Mouse (Mus musculus) neural tube, embryonic 11.5 days (tissue): Measurements from ENCODE around the gene Rcn3. TPM values are rescaled to one million over a fixed set of nuclear protein-coding genes. Genes with fewer than 3 reads are reported as not detected.
A peak's percentile ranks its signal among the peaks of the same experiment; 100 is the strongest.
"Not testable (repeated sequence)": the region's sequence is repeated elsewhere in the genome, so short reads cannot be mapped to it uniquely, and the experiment has no call there.

Experiments used
- ATAC-seq: fragments of 200-750 bp; cut with Nextera tagmentation; 2 replicates; pipeline ENCODE4 v1.8.0; 2017; ENCODE audit warnings: moderate number of reproducible peaks, mild to moderate bottlenecking, moderate TSS enrichment, moderate library complexity; ENCODE audit not compliant: insufficient read depth, low FRiP score, low TSS enrichment
- DNase-seq: peaks from one replicate; pipeline ENCODE4 v3.0.0-alpha.2; 2015; ENCODE audit warnings: low spot score
- H3K27ac ChIP-seq: fragments of 300-500 bp; sonication (generic); 2 replicates; pipeline ENCODE4 v1.5.1; 2014; ENCODE audit warnings: low read depth, mild to moderate bottlenecking, low read length
- H3K27me3 ChIP-seq: fragments of 300-500 bp; sonication (generic); 2 replicates; pipeline ENCODE4 v1.6.1; 2014; ENCODE audit warnings: mild to moderate bottlenecking, low read length, mixed read lengths; ENCODE audit not compliant: control insufficient read depth, insufficient read depth
- H3K36me3 ChIP-seq: fragments of 300-500 bp; sonication (generic); 2 replicates; pipeline ENCODE4 v1.6.1; 2014; ENCODE audit warnings: mild to moderate bottlenecking, low read length, moderate library complexity, mixed read lengths; ENCODE audit not compliant: control insufficient read depth, insufficient read depth
- H3K4me1 ChIP-seq: fragments of 300-500 bp; sonication (generic); 2 replicates; pipeline ENCODE4 v1.6.1; 2014; ENCODE audit warnings: low read length, mixed read lengths; ENCODE audit not compliant: control insufficient read depth, insufficient read depth
- H3K4me2 ChIP-seq: fragments of 300-500 bp; sonication (generic); 2 replicates; pipeline ENCODE4 v1.6.1; 2014; ENCODE audit warnings: low read depth, mild to moderate bottlenecking, moderate library complexity
- H3K4me3 ChIP-seq: fragments of 300-500 bp; sonication (generic); 2 replicates; pipeline ENCODE4 v1.5.1; 2014; ENCODE audit warnings: low read depth, low read length
- H3K9ac ChIP-seq: fragments of 300-500 bp; sonication (generic); 2 replicates; pipeline ENCODE4 v1.6.1; 2014; ENCODE audit warnings: mild to moderate bottlenecking, low read length
- H3K9me3 ChIP-seq: fragments of 300-500 bp; sonication (generic); 2 replicates; pipeline ENCODE4 v1.6.1; 2016; ENCODE audit warnings: low read length; ENCODE audit not compliant: control insufficient read depth
- WGBS: fragments of 180-500 bp; shearing (Covaris S2); extraction: QIAGEN DNeasy Blood & Tissue Kit; methylation state at CpG from one replicate; pipeline ENCODE4 v1.1.7; 2014; 5-methylcytosine and 5-hydroxymethylcytosine counted together
- polyA plus RNA-seq: library from polyadenylated mRNA; unstranded; fragments of >200 nt; fragmentation: Nextera tagmentation; extraction: Ambion mirVana; gene quantifications from 2 replicates; pipeline ENCODE4 v1.2.1, GENCODE M21; 2014

The Rcn3 gene
- polyA plus RNA-seq, 1 experiment from 2014 or later = 142 TPM

DNA sequence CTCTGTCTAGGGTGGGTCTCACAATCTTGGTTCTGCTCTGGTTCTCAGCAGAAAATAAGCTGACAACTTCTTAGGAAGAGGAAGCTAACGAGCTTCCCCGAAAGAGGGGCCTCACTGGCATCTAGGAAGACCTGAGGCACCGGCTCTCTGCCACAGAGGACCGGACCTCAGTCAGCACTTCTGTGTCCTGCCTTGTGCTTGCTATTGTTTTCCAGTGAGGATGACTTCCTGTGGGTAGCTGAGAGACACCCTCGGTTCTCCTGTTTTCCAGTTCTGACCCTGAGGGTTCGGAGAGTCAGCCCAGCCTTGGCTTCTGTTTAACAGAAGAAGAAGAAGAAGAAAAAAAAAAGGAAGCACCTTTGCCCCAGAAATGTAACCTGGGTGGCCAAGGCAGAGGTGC is 5.5 kb upstream of the Rcn3 start:
- H3K9ac ChIP-seq = no peak overlapping the region
- no peak for DNase-seq
- H3K36me3 ChIP-seq = no peaks in the 10 kb centered on the region
- H3K4me2 ChIP-seq = no peak overlapping the region
- no peaks in the 10 kb centered on the region for H3K4me1 ChIP-seq
- H3K9me3 ChIP-seq = no peaks in the 10 kb centered on the region
- H3K27me3 ChIP-seq = no peaks in the 10 kb centered on the region
- WGBS = 80% methylated on average over 6 of the region's 6 CpGs
- no peak overlapping the region for H3K27ac ChIP-seq
- H3K4me3 ChIP-seq = no peak overlapping the region
- no peak for ATAC-seq

DNA sequence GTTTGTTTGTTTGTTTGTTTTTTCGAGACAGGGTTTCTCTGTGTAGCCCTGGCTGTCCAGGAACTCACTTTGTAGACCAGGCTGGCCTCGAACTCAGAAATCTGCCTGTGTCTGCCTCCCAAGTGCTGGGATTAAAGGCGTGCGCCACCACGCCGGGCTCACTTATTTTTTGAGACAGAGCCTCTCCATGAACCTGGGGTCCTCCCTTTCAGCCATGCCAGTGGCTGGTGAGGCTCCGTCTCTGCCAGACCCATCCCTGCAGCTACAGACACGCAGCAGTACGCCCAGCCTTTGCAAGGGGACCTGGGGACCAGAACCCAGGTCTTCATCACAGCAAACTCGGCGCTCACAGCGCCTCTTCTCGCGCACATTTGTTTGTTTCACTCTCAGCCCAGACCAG is 3.9 kb upstream of the Rcn3 start:
- H3K4me2 ChIP-seq, H3K9me3 ChIP-seq, ATAC-seq, H3K27ac ChIP-seq, H3K9ac ChIP-seq, H3K27me3 ChIP-seq, H3K36me3 ChIP-seq, H3K4me1 ChIP-seq, DNase-seq, H3K4me3 ChIP-seq: not testable (repeated sequence)
- 92% methylated on average over 14 of the region's 14 CpGs for WGBS

DNA sequence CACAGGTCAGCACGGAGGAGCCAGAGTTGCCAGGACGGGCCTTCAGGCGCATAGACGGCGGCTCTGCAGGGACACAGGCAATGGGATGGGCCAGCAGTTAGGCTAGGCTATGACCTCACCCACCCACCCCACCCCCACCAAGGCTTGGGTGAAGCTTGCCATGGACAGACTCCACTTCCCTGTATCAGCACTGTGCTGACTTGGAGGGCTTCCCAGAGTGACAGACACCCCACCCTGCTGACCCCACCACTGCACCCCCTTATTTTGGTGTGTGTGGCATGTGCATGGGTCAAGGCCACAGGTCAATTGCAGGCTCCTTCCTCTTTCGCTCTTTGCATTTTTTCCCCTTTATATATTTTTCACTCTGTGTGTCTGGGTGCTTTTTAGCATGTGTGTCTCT is 3.3 kb upstream of the Rcn3 start:
- ATAC-seq = no peak
- H3K9me3 ChIP-seq = no peaks in the 10 kb centered on the region
- 82% methylated on average over 6 of the region's 6 CpGs for WGBS

DNA sequence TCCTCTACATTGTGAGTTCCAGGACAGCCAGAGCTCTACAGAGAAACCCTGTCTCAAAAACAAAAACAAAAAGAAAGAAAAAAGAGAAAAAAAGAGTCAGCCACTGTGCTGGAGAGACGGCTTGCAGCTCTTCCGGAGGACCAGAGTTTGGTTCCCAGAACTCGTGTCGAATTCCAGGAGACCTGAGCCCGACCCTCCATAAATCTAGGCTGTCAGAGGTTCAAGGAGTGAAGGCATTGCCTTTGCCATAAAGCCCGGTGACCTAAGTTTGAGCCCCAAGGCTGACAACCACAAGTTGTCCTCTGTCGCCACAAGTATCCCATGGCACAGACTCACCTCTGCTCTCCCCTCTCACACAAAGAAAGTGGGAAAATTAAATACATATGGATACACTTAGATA is 2.1 kb upstream of the Rcn3 start:
- H3K36me3 ChIP-seq = no peaks in the 10 kb centered on the region
- H3K27me3 ChIP-seq = no peaks in the 10 kb centered on the region
- H3K27ac ChIP-seq = 0 out of 2 replicates have a peak overlapping the region, but pooled peaks have one; percentile 42
- 9% methylated on average over 7 of the region's 7 CpGs for WGBS
- H3K4me3 ChIP-seq = no peak overlapping the region
- no peaks in the 10 kb centered on the region for H3K9me3 ChIP-seq
- no peak overlapping the region for H3K4me2 ChIP-seq
- ATAC-seq = no peak
- H3K9ac ChIP-seq = no peak overlapping the region
- DNase-seq = no peak
- H3K4me1 ChIP-seq = 0 out of 2 replicates have a peak, but pooled peaks cover 2% of the 10 kb centered on the region

More for the DNA sequence above, 3.3 kb upstream of the Rcn3 start:
- Histone ChIP-seq H3K4me1 (0 out of 2 replicates have a peak, but pooled peaks cover 2% of the 10 kb centered on the region), H3K4me3 (no peak overlapping the region), H3K9ac (no peak overlapping the region), H3K27ac (no peak overlapping the region), H3K36me3 (no peaks in the 10 kb centered on the region), H3K27me3 (no peaks in the 10 kb centered on the region), H3K4me2 (no peak overlapping the region)
- no peak for DNase-seq

DNA sequence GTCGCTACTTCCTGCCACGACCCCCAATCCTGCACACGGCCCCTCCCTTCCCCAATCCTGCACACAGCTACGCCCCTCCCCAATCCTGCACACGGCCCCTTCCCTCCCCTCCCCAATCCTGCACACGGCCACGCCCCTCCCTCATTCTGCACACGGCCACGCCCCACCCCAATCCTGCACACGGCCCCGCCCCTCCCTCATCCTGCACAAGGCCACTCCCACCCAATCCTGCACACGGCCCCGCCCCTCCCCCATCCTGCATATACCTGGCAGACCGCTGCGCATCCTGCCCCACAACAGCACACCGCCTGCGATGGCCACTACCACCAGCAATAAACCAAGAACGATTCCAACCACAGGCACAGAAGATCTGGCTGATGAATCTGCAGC is 1.5 kb upstream of the Rcn3 start:
- Histone ChIP-seq H3K27me3 (no peaks in the 10 kb centered on the region), H3K9ac (no peak overlapping the region), H3K4me3 (no peak overlapping the region), H3K4me1 (0 out of 2 replicates have a peak, but pooled peaks cover 2% of the 10 kb centered on the region), H3K27ac (0 out of 2 replicates have a peak overlapping the region, but pooled peaks have one; percentile 42), H3K36me3 (no peaks in the 10 kb centered on the region), H3K9me3 (no peaks in the 10 kb centered on the region), H3K4me2 (no peak overlapping the region)
- DNase-seq (peak; percentile 49), ATAC-seq (no peak)
- WGBS = 35% methylated on average over 13 of the region's 18 CpGs

DNA sequence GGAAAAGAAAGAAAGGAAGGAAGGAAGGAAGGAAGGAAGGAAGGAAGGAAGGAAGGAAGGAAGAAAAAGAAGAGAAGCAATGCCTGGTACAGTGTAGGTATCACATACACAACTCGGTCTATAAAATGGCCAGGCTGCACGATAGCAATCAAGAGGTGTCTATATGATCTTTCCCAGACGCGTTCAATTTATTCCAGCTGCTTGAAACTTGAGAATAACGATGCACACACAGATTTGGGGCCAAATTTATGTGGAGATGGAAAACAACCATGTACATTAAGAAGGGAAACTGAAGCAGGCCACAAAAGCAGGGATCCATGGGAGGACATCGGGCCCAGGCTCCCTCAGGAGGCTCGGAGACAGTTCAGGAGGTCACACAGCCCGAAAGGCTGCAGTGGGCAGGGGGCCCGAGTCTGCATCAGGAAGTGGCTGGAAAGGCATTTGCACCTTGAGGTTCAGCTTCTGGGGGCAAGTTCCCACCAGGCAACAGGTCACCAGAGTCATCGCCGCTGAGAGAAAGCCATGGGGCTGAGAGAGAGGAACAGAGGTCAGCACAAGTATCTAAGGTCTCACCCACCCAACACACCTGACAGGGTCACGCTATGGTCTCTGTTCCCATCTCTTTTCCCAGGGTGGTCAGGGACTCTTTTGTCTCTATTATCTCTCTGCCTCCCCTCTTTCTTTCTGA is 951 bp upstream of the Rcn3 start:
- ATAC-seq (no peak), DNase-seq (no peak)
- WGBS = 58% methylated on average over 12 of the region's 12 CpGs
- no peak overlapping the region for H3K4me2 ChIP-seq
- no peak overlapping the region for H3K4me3 ChIP-seq
- no peaks in the 10 kb centered on the region for H3K36me3 ChIP-seq
- H3K4me1 ChIP-seq = 0 out of 2 replicates have a peak, but pooled peaks cover 2% of the 10 kb centered on the region
- H3K27me3 ChIP-seq = no peaks in the 10 kb centered on the region
- H3K9me3 ChIP-seq = no peaks in the 10 kb centered on the region
- H3K9ac ChIP-seq = no peak overlapping the region
- no peak overlapping the region for H3K27ac ChIP-seq

DNA sequence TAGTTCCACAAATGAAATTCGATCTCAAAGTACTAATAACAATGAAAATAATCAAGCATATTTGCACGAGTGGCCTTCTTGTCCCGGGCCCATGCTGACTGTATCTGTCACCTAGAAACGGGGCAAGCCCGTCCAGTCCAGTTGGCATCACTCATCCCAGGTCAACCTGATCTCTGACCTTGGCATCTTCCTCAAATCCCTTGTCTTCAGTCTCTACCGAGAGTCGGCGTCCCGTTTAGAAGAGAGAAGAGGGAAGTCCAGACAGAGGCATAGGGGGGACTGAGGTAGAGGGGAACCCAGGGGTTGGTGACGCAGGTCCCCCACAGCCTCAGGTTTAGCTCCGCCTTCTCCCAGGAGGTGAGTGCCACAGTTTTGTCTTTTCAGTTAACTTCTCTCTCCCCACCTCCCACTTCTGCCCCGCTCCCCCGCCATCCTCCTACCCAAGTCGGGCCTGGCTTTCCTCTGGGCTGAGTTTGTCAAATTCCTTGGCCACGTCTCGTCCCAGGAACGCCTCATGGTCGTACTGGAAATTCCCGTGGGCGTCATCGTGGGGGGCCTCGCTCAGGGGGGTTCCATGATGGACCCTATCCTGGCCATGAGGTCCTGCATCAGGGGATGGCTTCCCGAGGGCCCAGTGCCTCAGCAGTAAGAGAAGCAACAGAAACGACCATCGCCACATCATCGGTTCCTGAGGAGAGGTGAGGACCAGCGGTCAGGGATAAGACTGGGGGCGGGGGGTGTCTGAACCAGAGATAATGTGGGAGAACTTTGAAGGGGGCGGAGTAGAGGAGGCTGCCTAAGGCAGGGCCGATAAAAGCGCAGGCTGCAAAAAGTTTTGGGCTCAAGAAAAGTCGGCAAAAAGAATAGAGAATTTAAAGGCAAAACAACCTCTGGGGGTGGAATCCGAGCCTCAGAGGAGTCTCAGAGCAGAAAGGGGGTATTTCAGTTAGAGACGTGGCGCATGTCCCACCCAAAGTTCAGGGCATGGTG is 725 bp downstream of the Rcn3 start:
- H3K27ac ChIP-seq = 0 out of 2 replicates have a peak overlapping the region, but pooled peaks have one; percentile 23

DNA sequence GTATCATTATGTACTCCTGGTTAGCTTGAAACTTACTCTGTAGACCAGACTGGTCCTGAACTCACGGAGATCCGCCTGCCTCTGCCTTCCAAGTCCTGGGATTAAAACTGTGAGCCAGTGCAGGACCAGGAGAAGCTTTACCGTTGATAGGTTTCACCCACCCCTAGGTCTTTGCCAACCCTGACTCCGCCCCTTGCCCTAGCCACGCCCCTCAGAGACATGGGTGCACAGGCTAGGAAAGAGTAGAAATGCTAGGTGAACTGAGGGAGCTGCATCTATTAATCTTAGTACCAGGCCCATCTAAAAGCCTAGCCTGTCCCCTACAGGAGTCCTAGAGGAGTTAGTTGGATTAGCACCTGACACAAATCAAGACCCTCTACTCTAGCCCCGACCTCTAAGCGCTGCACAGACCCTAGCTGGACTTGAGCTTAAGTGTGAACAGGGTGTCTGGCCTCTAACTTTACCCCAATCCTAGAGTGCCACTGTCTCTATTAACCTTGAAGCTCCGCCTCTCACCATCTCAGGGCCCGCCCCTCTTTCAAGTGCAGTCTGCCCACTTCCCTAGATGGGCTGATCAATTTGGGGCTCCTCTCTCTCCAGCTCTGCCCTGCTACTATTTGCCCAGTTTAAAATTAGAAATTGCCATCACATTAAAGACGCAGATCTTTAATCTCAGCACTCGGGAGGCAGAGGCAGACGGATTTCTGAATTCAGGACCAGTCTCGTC is 1.6 kb downstream of the Rcn3 start:
- DNase-seq (no peak), ATAC-seq (no peak)
- 83% methylated on average over 13 of the region's 13 CpGs for WGBS
- peaks cover 8% of the 10 kb centered on the region for H3K36me3 ChIP-seq
- H3K4me1 ChIP-seq = 0 out of 2 replicates have a peak, but pooled peaks cover 2% of the 10 kb centered on the region
- H3K4me2 ChIP-seq = no peak overlapping the region; the same call in 1 of the 2 replicates
- H3K4me3 ChIP-seq = no peak overlapping the region; the same call in 1 of the 2 replicates
- H3K27me3 ChIP-seq = no peaks in the 10 kb centered on the region
- no peak overlapping the region for H3K27ac ChIP-seq
- H3K9ac ChIP-seq = no peak overlapping the region
- no peaks in the 10 kb centered on the region for H3K9me3 ChIP-seq

More for the DNA sequence above, 725 bp downstream of the Rcn3 start:
- Histone ChIP-seq H3K4me2 (peak overlapping the region; percentile 60), H3K9ac (peak overlapping the region; percentile 55), H3K4me1 (0 out of 2 replicates have a peak, but pooled peaks cover 2% of the 10 kb centered on the region), H3K9me3 (no peaks in the 10 kb centered on the region), H3K4me3 (peak overlapping the region; percentile 49), H3K27me3 (no peaks in the 10 kb centered on the region), H3K36me3 (peaks cover 4% of the 10 kb centered on the region)
- DNase-seq = peak; percentile 40
- WGBS = 16% methylated on average over 35 of the region's 35 CpGs
- ATAC-seq = 0 out of 2 replicates have a peak, but pooled peaks have one; percentile 30
